Mouse (Mus musculus) neural tube, embryonic 12.5 days (tissue): Measurements from ENCODE around the gene Foxp1. TPM values are rescaled to one million over a fixed set of nuclear protein-coding genes. Genes with fewer than 3 reads are reported as not detected.

ENCODE experiments used
- ATAC-seq: fragments of 200-750 bp; cut with Nextera tagmentation; 2 replicates; pipeline ENCODE4 v1.8.0; 2017; ENCODE audit warnings: low read depth, mild to moderate bottlenecking, moderate TSS enrichment, moderate library complexity; ENCODE audit not compliant: low FRiP score
- H3K27ac ChIP-seq: fragments of 300-500 bp; sonication (generic); 2 replicates; pipeline ENCODE4 v1.5.1; 2016
- H3K27me3 ChIP-seq: fragments of 300-500 bp; sonication (generic); replicated peaks from 2 replicates; pipeline ENCODE4 v1.6.1; 2016; ENCODE audit warnings: mild to moderate bottlenecking
- H3K36me3 ChIP-seq: fragments of 300-500 bp; sonication (generic); 2 replicates; pipeline ENCODE4 v1.6.1; 2016; ENCODE audit warnings: mild to moderate bottlenecking
- H3K4me1 ChIP-seq: fragments of 300-500 bp; sonication (generic); 2 replicates; pipeline ENCODE4 v1.6.1; 2016
- H3K4me2 ChIP-seq: fragments of 300-500 bp; sonication (generic); replicated peaks from 2 replicates; pipeline ENCODE4 v1.6.1; 2016; ENCODE audit warnings: mild to moderate bottlenecking
- H3K4me3 ChIP-seq: fragments of 300-500 bp; sonication (generic); 2 replicates; pipeline ENCODE4 v1.5.1; 2016
- H3K9ac ChIP-seq: fragments of 300-500 bp; sonication (generic); 2 replicates; pipeline ENCODE4 v1.6.1; 2016; ENCODE audit warnings: mild to moderate bottlenecking
- H3K9me3 ChIP-seq: fragments of 300-500 bp; sonication (generic); 2 replicates; pipeline ENCODE4 v1.6.1; 2016; ENCODE audit warnings: mild to moderate bottlenecking
- WGBS: fragments of 180-500 bp; shearing (Covaris S2); methylation state at CpG from one replicate; pipeline ENCODE4 v1.1.7; 2016; 5-methylcytosine and 5-hydroxymethylcytosine counted together
- polyA plus RNA-seq: library from polyadenylated mRNA; unstranded; fragments of >200 nt; fragmentation: Nextera tagmentation; extraction: Ambion mirVana; gene quantifications from 2 replicates; pipeline ENCODE4 v1.2.1, GENCODE M21; 2016

The Foxp1 gene
- polyA plus RNA-seq, 1 experiment from 2014 or later: 91.8 TPM

DNA sequence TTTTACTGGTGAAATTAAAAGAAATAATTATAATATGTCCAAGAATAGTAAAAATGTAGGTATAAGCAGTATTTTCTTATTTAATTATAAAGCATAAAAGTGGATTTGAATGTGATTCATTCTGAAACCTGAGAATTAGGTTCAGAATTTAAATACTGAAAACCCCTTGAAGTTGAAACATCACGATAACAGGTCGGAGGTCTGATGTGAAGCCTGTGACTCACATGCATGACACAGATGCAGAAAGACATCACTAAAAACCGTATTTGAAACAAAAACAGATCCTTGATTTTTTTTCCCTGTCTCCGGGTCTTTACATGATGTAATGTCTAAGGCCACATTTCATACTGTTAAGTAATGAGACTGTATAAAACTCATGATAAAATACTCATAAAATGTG is 181.6 kb downstream of the Foxp1 start:
- WGBS: 91% methylated on average over 4 of the region's 4 CpGs
- no peaks in the 10 kb centered on the region for H3K9me3 ChIP-seq
- no peak overlapping the region for H3K9ac ChIP-seq
- H3K27me3 ChIP-seq: no peaks in the 10 kb centered on the region
- H3K27ac ChIP-seq: no peak overlapping the region
- no peak overlapping the region for H3K4me3 ChIP-seq
- peaks cover 19% of the 10 kb centered on the region for H3K4me1 ChIP-seq
- H3K4me2 ChIP-seq: no peak overlapping the region
- H3K36me3 ChIP-seq: no peaks in the 10 kb centered on the region
- ATAC-seq: no peak

DNA sequence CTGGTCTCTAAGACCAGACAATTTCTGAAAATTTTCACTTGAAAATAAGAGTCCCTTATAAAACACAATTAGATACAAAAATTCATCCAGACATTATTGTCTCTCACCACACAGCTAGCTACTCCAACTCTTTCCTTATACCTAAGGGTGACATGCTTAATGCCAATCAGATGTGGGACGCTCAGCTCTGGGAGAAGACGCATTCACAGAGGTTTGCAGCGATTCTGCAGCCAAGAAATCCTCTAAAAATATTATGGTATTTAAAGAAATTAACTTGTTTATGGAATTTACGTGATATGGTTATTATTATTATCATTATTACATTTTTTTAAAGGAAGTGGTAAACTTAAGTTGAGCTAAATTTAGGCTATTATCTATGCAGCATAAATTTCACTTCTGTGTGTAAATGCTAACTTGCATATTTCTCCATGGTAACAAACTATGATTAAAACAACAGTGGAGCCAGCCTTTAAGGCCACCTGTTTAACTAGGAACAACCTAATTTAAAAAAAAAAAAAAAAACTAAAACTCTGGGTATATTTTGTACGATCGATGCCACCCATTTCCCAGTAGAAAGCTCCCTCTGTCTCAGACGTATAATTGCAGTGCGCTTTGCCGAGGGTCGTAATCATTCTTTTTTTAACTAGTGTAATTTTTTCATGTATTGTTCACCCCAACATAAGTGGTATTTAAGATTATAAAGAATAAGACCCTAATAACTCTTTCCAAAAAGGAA is 182.4 kb downstream of the Foxp1 start:
- 82% methylated on average over 10 of the region's 10 CpGs for whole genome bisulfite sequencing
- peaks cover 21% of the 10 kb centered on the region for H3K4me1 ChIP-seq
- H3K36me3 ChIP-seq: no peaks in the 10 kb centered on the region
- no peaks in the 10 kb centered on the region for H3K27me3 ChIP-seq
- no peak overlapping the region for H3K27ac ChIP-seq
- ATAC-seq: no peak
- H3K9me3 ChIP-seq: no peaks in the 10 kb centered on the region
- H3K9ac ChIP-seq: no peak overlapping the region
- H3K4me2 ChIP-seq: no peak overlapping the region
- H3K4me3 ChIP-seq: no peak overlapping the region

DNA sequence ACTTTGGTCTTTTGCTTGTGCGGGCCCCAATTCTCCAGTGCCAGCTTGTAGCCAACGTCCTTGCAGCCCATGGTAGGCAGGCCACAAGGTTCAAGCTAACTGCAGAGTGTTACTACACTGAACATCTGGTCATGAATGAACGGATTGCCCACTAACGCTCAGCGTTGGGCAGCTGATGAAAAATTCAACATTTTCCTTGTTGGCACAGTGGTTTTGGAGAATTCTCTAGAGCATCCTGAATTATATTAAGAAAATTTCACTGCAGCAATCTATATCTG is 183.2 kb downstream of the Foxp1 start:
- 33% methylated on average over 5 of the region's 5 CpGs for WGBS
- Histone ChIP-seq H3K36me3 (no peaks in the 10 kb centered on the region), H3K27ac (no peak overlapping the region)

DNA sequence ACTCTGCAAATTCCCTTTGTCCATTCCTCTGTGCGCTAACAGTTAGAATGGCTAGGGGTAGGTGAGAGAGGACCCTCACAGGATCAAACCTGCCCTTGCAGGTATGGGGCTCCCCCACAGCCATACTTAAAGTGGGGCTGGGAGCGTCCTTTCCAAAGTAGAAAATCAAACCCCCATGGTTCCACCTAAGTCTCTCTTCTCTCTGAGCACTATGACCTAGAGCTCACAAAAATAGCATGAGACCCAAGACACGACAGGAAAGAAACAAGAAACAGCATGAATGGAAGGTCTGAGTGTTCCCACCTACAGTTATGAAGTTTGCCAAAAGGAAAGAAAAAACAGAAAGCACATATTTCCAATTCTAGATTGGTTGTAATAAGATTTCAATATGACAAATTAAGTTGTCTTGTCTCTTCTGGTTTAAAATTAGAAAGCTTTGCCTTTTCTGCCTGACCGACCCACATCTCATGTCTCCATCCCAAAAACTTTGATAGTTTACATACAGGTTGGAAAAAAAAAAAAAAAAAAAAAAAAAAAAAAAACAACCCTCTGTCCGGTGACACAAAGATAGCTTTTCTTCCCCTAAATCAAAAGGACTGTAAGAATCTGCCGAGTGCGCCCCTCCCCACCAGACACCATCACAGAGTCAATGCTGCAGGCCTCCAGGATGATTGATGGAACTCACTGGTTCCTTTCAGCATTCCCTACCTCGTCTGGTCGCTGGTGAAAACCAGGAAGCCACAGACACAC is 183.8 kb downstream of the Foxp1 start:
- H3K9ac ChIP-seq: no peak overlapping the region
- WGBS: 40% methylated on average over 9 of the region's 9 CpGs
- peaks cover 21% of the 10 kb centered on the region for H3K4me1 ChIP-seq
- no peaks in the 10 kb centered on the region for H3K9me3 ChIP-seq
- H3K27me3 ChIP-seq: no peaks in the 10 kb centered on the region
- no peak overlapping the region for H3K4me3 ChIP-seq
- no peaks in the 10 kb centered on the region for H3K36me3 ChIP-seq
- ATAC-seq: no peak
- H3K27ac ChIP-seq: no peak overlapping the region
- H3K4me2 ChIP-seq: peak overlapping the region; percentile 19; the same call in 1 of the 2 replicates

More for the DNA sequence above, 183.2 kb downstream of the Foxp1 start:
- Histone ChIP-seq H3K27me3 (no peaks in the 10 kb centered on the region), H3K4me3 (no peak overlapping the region), H3K4me1 (peaks cover 21% of the 10 kb centered on the region), H3K9me3 (no peaks in the 10 kb centered on the region), H3K9ac (no peak overlapping the region), H3K4me2 (peak overlapping the region; percentile 19; the same call in 1 of the 2 replicates)
- ATAC-seq: no peak

DNA sequence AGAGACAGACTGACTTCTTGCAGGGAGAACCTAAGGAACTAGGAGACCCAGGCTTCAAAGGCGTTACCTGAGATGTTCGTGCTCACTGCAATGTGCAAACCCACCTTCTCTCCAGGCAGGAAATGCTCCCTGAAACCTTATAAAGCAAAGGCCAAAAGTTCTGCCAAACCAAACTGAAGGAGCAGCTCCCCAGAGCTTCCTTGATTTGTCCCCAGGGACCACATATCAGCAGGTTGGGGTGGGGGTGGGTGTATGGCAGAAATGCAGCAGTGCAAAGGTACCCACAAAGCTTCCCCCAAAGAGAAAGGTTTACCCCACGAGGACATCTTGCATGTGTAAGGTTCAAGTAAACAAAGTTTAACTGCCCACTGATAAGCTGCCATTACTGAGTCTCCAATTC is 184.3 kb downstream of the Foxp1 start:
- H3K4me3 ChIP-seq: no peak overlapping the region
- no peaks in the 10 kb centered on the region for H3K9me3 ChIP-seq
- H3K9ac ChIP-seq: no peak overlapping the region
- no peak overlapping the region for H3K27ac ChIP-seq
- 66% methylated on average over 3 of the region's 3 CpGs for WGBS
- peaks cover 21% of the 10 kb centered on the region for H3K4me1 ChIP-seq
- no peaks in the 10 kb centered on the region for H3K36me3 ChIP-seq
- H3K4me2 ChIP-seq: no peak overlapping the region
- ATAC-seq: no peak
- no peaks in the 10 kb centered on the region for H3K27me3 ChIP-seq

DNA sequence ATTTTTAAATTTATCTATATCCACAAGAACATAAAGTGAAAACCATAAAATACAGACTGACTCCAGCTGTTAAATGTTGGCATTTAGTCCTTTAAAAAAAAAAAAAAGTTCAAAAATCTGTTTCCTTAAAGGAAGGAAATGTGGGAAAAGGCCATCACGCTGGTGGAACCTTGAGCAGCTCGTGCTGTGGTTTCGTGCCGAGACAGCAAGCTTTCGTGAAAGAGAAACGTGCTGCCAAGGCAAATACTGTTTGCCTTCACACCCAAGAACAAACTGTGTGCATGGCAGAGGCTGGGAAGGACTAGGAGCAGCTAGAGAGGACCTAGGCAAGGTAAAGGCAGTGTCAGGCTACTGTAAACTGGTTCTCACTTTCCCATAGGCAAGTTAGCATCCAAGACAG is 184.9 kb downstream of the Foxp1 start:
- no peak overlapping the region for H3K9ac ChIP-seq
- 61% methylated on average over 6 of the region's 6 CpGs for WGBS
- H3K27me3 ChIP-seq: no peaks in the 10 kb centered on the region
- H3K4me1 ChIP-seq: peaks cover 21% of the 10 kb centered on the region
- no peak overlapping the region for H3K27ac ChIP-seq
- ATAC-seq: no peak
- H3K9me3 ChIP-seq: no peaks in the 10 kb centered on the region
- no peaks in the 10 kb centered on the region for H3K36me3 ChIP-seq
- H3K4me3 ChIP-seq: no peak overlapping the region
- no peak overlapping the region for H3K4me2 ChIP-seq

DNA sequence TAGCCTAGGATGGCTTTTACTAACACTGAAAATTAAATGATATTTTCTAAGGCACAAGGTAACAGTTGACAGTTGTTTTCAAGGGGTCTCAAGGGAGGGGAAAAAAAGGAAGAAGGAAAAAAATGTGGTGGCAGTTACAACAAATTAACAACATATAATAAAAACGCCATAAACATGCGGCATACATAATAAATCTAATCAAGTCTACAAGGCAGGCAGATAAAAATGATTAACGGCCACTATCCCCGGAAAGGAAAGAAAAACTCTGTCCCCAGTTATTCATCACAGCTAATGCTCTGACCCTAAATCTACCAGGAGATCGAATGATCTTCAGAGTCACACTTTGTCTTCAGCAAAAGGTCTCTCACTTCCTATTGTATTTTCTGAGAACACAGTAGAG is 186.3 kb downstream of the Foxp1 start:
- WGBS: 17% methylated on average over 5 of the region's 5 CpGs
- H3K4me1 ChIP-seq: peaks cover 21% of the 10 kb centered on the region
- ATAC-seq: no peak

DNA sequence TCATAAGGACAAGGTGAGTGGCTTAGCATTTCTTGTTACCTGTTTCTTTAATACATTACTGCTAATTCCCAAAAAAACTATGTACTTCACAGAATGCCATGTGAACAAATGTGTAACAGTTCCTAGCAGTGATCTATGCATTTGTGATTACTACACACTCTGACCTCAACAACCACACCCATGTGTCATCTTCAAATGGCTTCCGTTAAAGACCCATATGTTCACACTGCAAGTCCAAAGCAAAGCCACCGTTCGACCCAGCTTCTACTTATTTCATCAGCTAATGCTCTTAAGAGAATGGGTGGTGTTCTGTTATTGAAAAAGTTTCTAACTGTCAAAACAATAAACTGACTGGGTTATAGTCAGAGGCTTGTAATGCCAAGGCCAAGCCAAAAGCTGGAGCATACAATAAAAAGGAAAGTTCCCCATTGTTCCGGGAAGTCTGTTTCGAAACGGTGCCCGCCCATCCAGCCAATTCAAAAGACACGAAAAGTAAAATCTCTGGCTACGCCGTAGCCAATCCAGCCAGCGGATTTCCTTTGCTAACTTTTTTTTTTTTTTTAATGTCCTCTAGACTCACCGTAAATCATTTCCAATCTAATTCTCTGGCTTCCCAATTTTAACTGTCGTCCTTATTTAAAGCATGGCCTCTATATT is 187.2 kb downstream of the Foxp1 start:
- H3K27me3 ChIP-seq: no peaks in the 10 kb centered on the region
- H3K9me3 ChIP-seq: no peaks in the 10 kb centered on the region
- no peaks in the 10 kb centered on the region for H3K36me3 ChIP-seq
- H3K9ac ChIP-seq: no peak overlapping the region
- no peak overlapping the region for H3K4me3 ChIP-seq
- no peak overlapping the region for H3K4me2 ChIP-seq
- WGBS: 35% methylated on average over 13 of the region's 13 CpGs
- no peak overlapping the region for H3K27ac ChIP-seq
- no peak for ATAC-seq
- H3K4me1 ChIP-seq: peaks cover 21% of the 10 kb centered on the region

More for the DNA sequence above, 186.3 kb downstream of the Foxp1 start:
- no peaks in the 10 kb centered on the region for H3K36me3 ChIP-seq
- no peaks in the 10 kb centered on the region for H3K27me3 ChIP-seq
- H3K27ac ChIP-seq: no peak overlapping the region
- H3K9ac ChIP-seq: no peak overlapping the region
- H3K4me3 ChIP-seq: no peak overlapping the region
- H3K9me3 ChIP-seq: no peaks in the 10 kb centered on the region
- no peak overlapping the region for H3K4me2 ChIP-seq

DNA sequence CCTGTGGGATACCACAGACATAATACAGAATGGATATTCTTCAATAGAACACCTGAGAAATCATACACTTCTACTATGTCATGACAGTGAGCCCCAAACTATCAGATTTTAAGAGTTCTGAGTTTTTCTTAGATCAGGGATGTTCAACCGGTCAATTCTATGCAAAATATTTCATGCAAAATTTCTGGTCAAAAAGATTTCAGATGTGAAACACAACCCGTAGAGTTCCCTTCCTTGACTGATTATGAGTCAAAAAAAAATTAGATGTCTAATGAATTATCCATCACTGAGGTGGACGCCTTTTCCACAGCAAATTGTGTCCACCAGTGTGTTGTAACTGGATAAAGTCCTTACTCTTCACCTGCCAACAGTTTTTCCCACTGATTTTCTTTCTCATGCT is 188.3 kb downstream of the Foxp1 start:
- H3K4me2 ChIP-seq: no peak overlapping the region
- H3K4me1 ChIP-seq: peaks cover 18% of the 10 kb centered on the region
- H3K36me3 ChIP-seq: no peaks in the 10 kb centered on the region
- no peak overlapping the region for H3K27ac ChIP-seq
- H3K4me3 ChIP-seq: no peak overlapping the region
- 96% methylated on average over 3 of the region's 3 CpGs for WGBS
- no peaks in the 10 kb centered on the region for H3K9me3 ChIP-seq
- no peak for ATAC-seq
- no peak overlapping the region for H3K9ac ChIP-seq
- H3K27me3 ChIP-seq: no peaks in the 10 kb centered on the region

DNA sequence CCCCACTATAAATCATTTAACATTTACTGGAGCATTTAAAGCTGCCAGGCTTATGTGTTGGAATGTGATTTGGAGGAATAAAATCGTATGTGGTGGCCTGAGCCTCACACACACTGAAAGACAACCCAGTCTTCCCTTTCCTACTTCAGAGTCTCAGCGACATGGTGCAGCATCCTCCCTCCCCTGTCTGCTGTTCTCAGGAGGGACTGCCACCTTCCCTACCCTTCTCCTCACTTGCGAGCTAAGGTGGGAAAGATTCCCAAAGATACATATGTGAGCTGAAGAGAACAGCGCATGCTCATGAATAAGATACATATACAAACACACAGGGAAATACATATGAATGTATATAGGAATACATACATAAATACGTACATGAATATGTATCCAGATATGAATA is 189.4 kb downstream of the Foxp1 start:
- no peak overlapping the region for H3K4me3 ChIP-seq
- H3K36me3 ChIP-seq: no peaks in the 10 kb centered on the region
- no peaks in the 10 kb centered on the region for H3K27me3 ChIP-seq
- H3K27ac ChIP-seq: no peak overlapping the region
- ATAC-seq: no peak
- WGBS: 88% methylated on average over 5 of the region's 5 CpGs
- H3K4me1 ChIP-seq: peaks cover 15% of the 10 kb centered on the region
- H3K9ac ChIP-seq: no peak overlapping the region
- no peak overlapping the region for H3K4me2 ChIP-seq
- H3K9me3 ChIP-seq: no peaks in the 10 kb centered on the region

DNA sequence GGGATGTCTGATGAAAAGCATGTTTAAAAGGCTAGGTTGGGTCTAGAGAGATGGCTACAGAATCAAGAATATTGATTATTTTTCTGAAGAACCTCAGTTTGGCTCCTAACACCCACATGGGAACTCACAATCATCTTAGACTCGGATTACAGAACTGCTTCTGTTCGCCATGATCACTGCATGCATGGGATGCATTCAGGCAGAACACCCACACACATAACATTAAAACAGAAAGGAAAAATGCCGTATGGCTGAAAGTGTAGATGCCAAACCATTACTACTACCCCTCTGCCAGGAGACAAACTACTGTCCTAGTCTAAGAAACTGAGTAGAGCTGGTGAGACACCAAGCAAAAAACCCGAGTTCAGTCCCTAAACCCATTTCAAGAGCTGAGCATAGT is 192.4 kb downstream of the Foxp1 start:
- WGBS: 85% methylated on average over 4 of the region's 4 CpGs
- no peaks in the 10 kb centered on the region for H3K36me3 ChIP-seq
- H3K27ac ChIP-seq: no peak overlapping the region
- ATAC-seq: no peak
- no peaks in the 10 kb centered on the region for H3K9me3 ChIP-seq
- H3K4me1 ChIP-seq: no peaks in the 10 kb centered on the region
- H3K27me3 ChIP-seq: no peaks in the 10 kb centered on the region
- H3K4me2 ChIP-seq: no peak overlapping the region
- H3K4me3 ChIP-seq: no peak overlapping the region
- H3K9ac ChIP-seq: no peak overlapping the region

DNA sequence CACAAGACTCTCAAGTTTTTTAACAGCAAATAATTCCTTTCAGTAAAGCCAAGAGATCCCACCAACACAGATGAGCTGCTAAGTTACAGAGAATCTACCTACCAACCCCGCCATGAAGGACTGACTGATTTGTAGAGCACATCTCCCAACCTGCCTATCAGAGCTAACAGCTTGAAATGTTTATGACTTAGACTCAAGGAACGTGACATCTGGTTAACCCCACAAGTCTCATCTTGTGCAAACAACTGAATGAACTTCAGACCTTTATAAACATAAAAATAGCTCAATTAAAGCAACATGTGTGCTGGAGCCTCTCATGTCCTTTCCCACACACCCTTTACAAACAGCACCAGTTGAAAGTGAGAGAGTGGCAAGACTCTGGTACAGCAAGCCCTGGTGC is 193.9 kb downstream of the Foxp1 start:
- no peak for ATAC-seq
- Histone ChIP-seq H3K4me2 (no peak overlapping the region), H3K27ac (no peak overlapping the region), H3K4me1 (no peaks in the 10 kb centered on the region), H3K4me3 (no peak overlapping the region), H3K27me3 (no peaks in the 10 kb centered on the region), H3K36me3 (no peaks in the 10 kb centered on the region), H3K9ac (no peak overlapping the region), H3K9me3 (no peaks in the 10 kb centered on the region)
- WGBS: 65% methylated on average over 2 of the region's 2 CpGs
